Mouse (Mus musculus) lung, postnatal 0 days (tissue): ENCODE results near the gene Duox2.

ENCODE experiments used
- CTCF ChIP-seq: IDR thresholded peaks from 2 replicates; pipeline ENCODE4 v1.5.1; 2016; ENCODE audit warnings: antibody characterized with exemption, mild to moderate bottlenecking
- EP300 ChIP-seq: IDR thresholded peaks from 2 replicates; pipeline ENCODE4 v1.6.1; 2016; ENCODE audit warnings: antibody characterized with exemption, mild to moderate bottlenecking, control low read depth

GRCm38 (mm10) chr2:122286137-122286536 is 12.1 kb downstream of the Duox2 start:
- TF ChIP-seq CTCF = no peak
- TF ChIP-seq EP300 = no peak
